Mouse (Mus musculus): ENCODE data around the gene Olfr622. TPM values are rescaled to one million over a fixed set of nuclear protein-coding genes. Genes with fewer than 3 reads are reported as not detected.

Olfr622 gene
- polyA plus RNA-seq (2012; rRNA removed), result not detected in 2 replicates

DNA sequence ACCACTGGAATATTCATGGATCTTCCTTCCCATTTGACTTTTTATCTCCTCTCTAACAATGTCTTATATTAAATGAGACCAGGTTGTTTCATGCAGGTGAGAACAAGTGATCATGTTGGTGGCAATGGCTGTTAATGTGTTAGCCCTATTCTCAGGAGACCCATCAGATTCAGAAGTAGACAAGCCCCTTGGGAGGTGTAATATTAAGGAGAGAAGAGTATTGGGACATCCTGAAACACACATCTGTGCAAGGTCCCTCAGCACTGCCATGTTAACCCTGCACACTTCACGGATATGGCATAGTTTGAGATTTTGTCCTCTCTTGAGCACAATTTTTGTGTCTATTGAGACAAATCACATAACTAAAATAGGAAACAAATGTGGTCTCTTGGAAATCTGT lies at the start of gene Olfr622:
Gene Olfr622, minus strand, starts transcription at position 101 of the 400 bp plus-strand sequence.
- WGBS, result 75% methylated on average over 1 of the region's 1 CpGs
- no peak for TF ChIP-seq CTCF (IDR thresholded peaks at IDR 0.05; ENCODE audit: borderline replicate concordance, insufficient read depth, low read depth, low read length)
- no peak for TF ChIP-seq POLR2A (IDR thresholded peaks at IDR 0.05; ENCODE audit: borderline replicate concordance, insufficient read depth, low read length)
- Histone ChIP-seq H3K27ac (ENCODE audit: insufficient read depth, low read length) (no peak within 1 kb of the TSS), H3K4me1 (ENCODE audit: control insufficient read depth, insufficient read depth, low read length) (no peaks in the 10 kb centered on the region), H3K4me3 (replicated peaks; ENCODE audit: insufficient read depth, low read depth, low read length) (no peak within 1 kb of the TSS), H3K27me3 (ENCODE audit: control insufficient read depth, insufficient read depth, low read length) (no peaks in the 10 kb centered on the region)
- no peak for DNase-seq

DNA sequence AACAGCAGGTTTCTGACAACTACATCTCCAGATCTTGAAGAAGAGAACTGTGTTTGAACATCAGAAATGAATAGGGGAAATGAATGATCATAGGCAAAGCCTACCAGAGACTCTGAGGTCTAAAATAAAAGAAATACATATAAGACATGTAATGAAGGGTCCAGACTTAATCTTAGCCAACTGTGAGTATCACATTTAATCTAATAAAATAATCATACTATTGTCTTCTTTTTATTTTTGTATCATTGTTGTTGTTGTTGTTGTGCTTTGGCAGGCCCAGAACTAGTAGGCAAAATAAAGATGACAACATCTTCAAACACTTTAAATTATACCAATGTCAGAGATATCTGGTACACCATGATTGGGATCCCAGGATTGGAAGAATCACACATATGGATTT lies 39.9 kb upstream of the Olfr622 start, which contains the start of gene Olfr625-ps1:
Gene Olfr625-ps1, plus strand, starts transcription at position 301 of the 400 bp plus-strand sequence.
- TF ChIP-seq CTCF (IDR thresholded peaks at IDR 0.05; ENCODE audit: borderline replicate concordance, insufficient read depth, low read depth, low read length) (no peak), POLR2A (IDR thresholded peaks at IDR 0.05; ENCODE audit: borderline replicate concordance, insufficient read depth, low read length) (no peak)
- Histone ChIP-seq H3K27me3 (ENCODE audit: control insufficient read depth, insufficient read depth, low read length) (no peaks in the 10 kb centered on the region), H3K27ac (ENCODE audit: insufficient read depth, low read length) (no peak within 1 kb of the TSS), H3K4me3 (replicated peaks; ENCODE audit: insufficient read depth, low read depth, low read length) (no peak within 1 kb of the TSS), H3K4me1 (ENCODE audit: control insufficient read depth, insufficient read depth, low read length) (no peaks in the 10 kb centered on the region)
- DNase-seq, result no peak

GRCm38 (mm10) chr7:103671091-103671490 lies 28.6 kb upstream of the Olfr622 start, which contains the start of gene Olfr624:
Gene Olfr624, minus strand, starts transcription at chr7:103671191.
- Histone ChIP-seq H3K27me3 (ENCODE audit: control insufficient read depth, insufficient read depth, low read length) (no peaks in the 10 kb centered on the region), H3K4me3 (replicated peaks; ENCODE audit: insufficient read depth, low read depth, low read length) (no peak within 1 kb of the TSS), H3K27ac (ENCODE audit: insufficient read depth, low read length) (no peak within 1 kb of the TSS), H3K4me1 (ENCODE audit: control insufficient read depth, insufficient read depth, low read length) (no peaks in the 10 kb centered on the region)
- 90% methylated on average over 2 of the region's 2 CpGs for WGBS
- TF ChIP-seq POLR2A (IDR thresholded peaks at IDR 0.05; ENCODE audit: borderline replicate concordance, insufficient read depth, low read length), result no peak
- TF ChIP-seq CTCF (IDR thresholded peaks at IDR 0.05; ENCODE audit: borderline replicate concordance, insufficient read depth, low read depth, low read length), result no peak
- DNase-seq, result no peak

DNA sequence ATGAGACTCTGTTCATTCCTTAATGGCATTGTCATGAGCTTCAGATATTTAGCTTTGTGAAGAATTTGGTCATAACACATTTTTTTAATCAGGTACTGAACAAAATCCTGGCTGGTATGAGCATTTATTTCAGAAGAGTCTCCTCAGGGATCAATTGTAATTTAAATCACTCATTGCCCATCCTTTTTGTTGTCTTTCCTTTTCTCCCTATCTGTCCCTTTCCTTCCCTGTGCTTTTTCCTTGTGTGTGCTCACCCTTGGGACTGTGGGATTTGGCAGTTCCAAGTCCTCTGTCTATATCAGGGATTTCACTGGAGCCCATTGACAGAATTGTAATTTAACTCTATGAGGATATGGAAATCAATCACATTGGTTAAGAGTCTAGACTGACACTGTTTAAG lies 21.1 kb upstream of the Olfr622 start, which contains the start of gene Olfr623:
Gene Olfr623, minus strand, starts transcription at position 101 of the 400 bp plus-strand sequence.
- no peak within 1 kb of the TSS for H3K4me3 ChIP-seq (replicated peaks; ENCODE audit: insufficient read depth, low read depth, low read length)
- H3K4me1 ChIP-seq (ENCODE audit: control insufficient read depth, insufficient read depth, low read length), result no peaks in the 10 kb centered on the region
- TF ChIP-seq POLR2A (IDR thresholded peaks at IDR 0.05; ENCODE audit: borderline replicate concordance, insufficient read depth, low read length) (no peak), CTCF (IDR thresholded peaks at IDR 0.05; ENCODE audit: borderline replicate concordance, insufficient read depth, low read depth, low read length) (no peak)
- no peak for DNase-seq
- no peaks in the 10 kb centered on the region for H3K27me3 ChIP-seq (ENCODE audit: control insufficient read depth, insufficient read depth, low read length)
- no peak within 1 kb of the TSS for H3K27ac ChIP-seq (ENCODE audit: insufficient read depth, low read length)

GRCm38 (mm10) chr7:103644070-103644469 lies 1.6 kb upstream of the Olfr622 start:
- 81% methylated on average over 4 of the region's 4 CpGs for WGBS
- TF ChIP-seq POLR2A (IDR thresholded peaks at IDR 0.05; ENCODE audit: borderline replicate concordance, insufficient read depth, low read length) (no peak), CTCF (IDR thresholded peaks at IDR 0.05; ENCODE audit: borderline replicate concordance, insufficient read depth, low read depth, low read length) (no peak)
- no peaks in the 10 kb centered on the region for H3K27me3 ChIP-seq (ENCODE audit: control insufficient read depth, insufficient read depth, low read length)
- H3K4me3 ChIP-seq (replicated peaks; ENCODE audit: insufficient read depth, low read depth, low read length), result no peak overlapping the region
- DNase-seq, result no peak
- no peak overlapping the region for H3K27ac ChIP-seq (ENCODE audit: insufficient read depth, low read length)
- H3K4me1 ChIP-seq (ENCODE audit: control insufficient read depth, insufficient read depth, low read length), result no peaks in the 10 kb centered on the region

DNA sequence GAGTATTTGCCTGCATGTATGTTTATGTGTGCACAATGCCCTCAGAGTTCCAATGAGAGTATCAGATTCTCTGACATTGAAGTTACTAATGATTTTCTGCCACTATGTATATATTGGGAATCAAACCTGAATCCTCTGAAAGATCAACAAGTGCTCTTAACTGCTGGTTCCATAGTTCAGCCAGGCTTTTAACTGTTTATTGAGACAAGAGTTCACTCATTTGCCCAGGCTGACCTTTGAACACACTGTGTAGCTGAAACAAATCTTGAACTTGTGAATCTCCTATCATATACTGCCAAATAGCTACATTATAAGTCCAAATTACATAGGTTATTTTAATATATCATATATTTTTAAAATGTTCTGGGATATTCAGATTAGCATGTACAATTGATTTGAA lies 5.7 kb downstream of the Olfr622 start:
- no peak for TF ChIP-seq CTCF (IDR thresholded peaks at IDR 0.05; ENCODE audit: borderline replicate concordance, insufficient read depth, low read depth, low read length)
- no peak for TF ChIP-seq POLR2A (IDR thresholded peaks at IDR 0.05; ENCODE audit: borderline replicate concordance, insufficient read depth, low read length)
- Histone ChIP-seq H3K27ac (ENCODE audit: insufficient read depth, low read length) (no peak overlapping the region), H3K4me3 (replicated peaks; ENCODE audit: insufficient read depth, low read depth, low read length) (no peak overlapping the region), H3K4me1 (ENCODE audit: control insufficient read depth, insufficient read depth, low read length) (no peaks in the 10 kb centered on the region), H3K27me3 (ENCODE audit: control insufficient read depth, insufficient read depth, low read length) (no peaks in the 10 kb centered on the region)
- no peak for DNase-seq

- Histone ChIP-seq H3K27ac (ENCODE audit: insufficient read depth, low read length) (no peak within 1 kb of the TSS), H3K4me3 (replicated peaks; ENCODE audit: insufficient read depth, low read depth, low read length) (no peak within 1 kb of the TSS), H3K4me1 (ENCODE audit: control insufficient read depth, insufficient read depth, low read length) (no peaks in the 10 kb centered on the region), H3K27me3 (ENCODE audit: control insufficient read depth, insufficient read depth, low read length) (no peaks in the 10 kb centered on the region)
- DNase-seq, result no peak
- 61% methylated on average over 2 of the region's 2 CpGs for WGBS
- no peak for TF ChIP-seq POLR2A (IDR thresholded peaks at IDR 0.05; ENCODE audit: borderline replicate concordance, insufficient read depth, low read length)
- no peak for TF ChIP-seq CTCF (IDR thresholded peaks at IDR 0.05; ENCODE audit: borderline replicate concordance, insufficient read depth, low read depth, low read length)
These were observed 30.1 kb downstream of the Olfr622 start, which contains the start of gene Olfr620 for GRCm38 (mm10) chr7:103612434-103612833. Gene Olfr620, minus strand, starts transcription at chr7:103612534.

DNA sequence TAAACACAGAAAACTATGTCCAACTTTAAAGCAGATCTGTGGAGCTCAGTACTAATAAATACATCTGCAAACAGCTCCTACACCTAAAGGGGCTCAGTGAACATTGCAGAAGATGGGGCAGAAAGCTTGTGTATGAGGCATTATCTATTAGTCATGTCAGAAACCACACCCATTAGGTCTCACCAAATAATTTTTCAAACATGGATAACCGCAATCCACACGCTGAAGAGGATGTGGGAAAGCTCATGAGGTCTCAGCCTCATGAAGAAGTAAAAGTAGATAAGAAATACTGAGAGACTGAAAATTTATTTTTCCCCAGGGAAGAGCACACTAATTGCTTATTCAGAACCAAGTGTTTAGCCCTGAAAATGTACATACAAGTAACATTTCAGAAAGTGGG lies 35.1 kb downstream of the Olfr622 start:
- TF ChIP-seq CTCF (IDR thresholded peaks at IDR 0.05; ENCODE audit: borderline replicate concordance, insufficient read depth, low read depth, low read length) (no peak), POLR2A (IDR thresholded peaks at IDR 0.05; ENCODE audit: borderline replicate concordance, insufficient read depth, low read length) (no peak)
- no peak for DNase-seq
- H3K4me1 ChIP-seq (ENCODE audit: control insufficient read depth, insufficient read depth, low read length), result no peaks in the 10 kb centered on the region
- H3K27ac ChIP-seq (ENCODE audit: insufficient read depth, low read length), result no peak overlapping the region
- H3K27me3 ChIP-seq (ENCODE audit: control insufficient read depth, insufficient read depth, low read length), result no peaks in the 10 kb centered on the region
- 83% methylated on average over 2 of the region's 2 CpGs for WGBS
- no peak overlapping the region for H3K4me3 ChIP-seq (replicated peaks; ENCODE audit: insufficient read depth, low read depth, low read length)
